Mouse (Mus musculus) hindbrain, embryonic 16.5 days (tissue): ENCODE data around the gene Gm3285. TPM values are rescaled to one million over a fixed set of nuclear protein-coding genes. Genes with fewer than 3 reads are reported as not detected.
A peak's percentile ranks its signal among the peaks of the same experiment; 100 is the strongest.

Experiments used
- ATAC-seq: fragments of 200-750 bp; cut with Nextera tagmentation; 2 replicates; pipeline ENCODE4 v1.8.0; 2017; ENCODE audit warnings: moderate TSS enrichment, moderate library complexity
- H3K27ac ChIP-seq: fragments of 300-500 bp; sonication (generic); 2 replicates; pipeline ENCODE4 v1.5.1; 2014; ENCODE audit warnings: low read depth, mild to moderate bottlenecking, control low read depth, low read length, moderate library complexity
- H3K27me3 ChIP-seq: fragments of 300-500 bp; sonication (generic); replicated peaks from 2 replicates; pipeline ENCODE4 v1.6.1; 2014; ENCODE audit warnings: low read length; ENCODE audit not compliant: control insufficient read depth, insufficient read depth
- H3K36me3 ChIP-seq: fragments of 300-500 bp; sonication (generic); 2 replicates; pipeline ENCODE4 v1.6.1; 2014; ENCODE audit warnings: mild to moderate bottlenecking, low read length, moderate library complexity, mixed read lengths; ENCODE audit not compliant: control insufficient read depth, insufficient read depth
- H3K4me1 ChIP-seq: fragments of 300-500 bp; sonication (generic); 2 replicates; pipeline ENCODE4 v1.6.1; 2014; ENCODE audit warnings: low read depth, low read length; ENCODE audit not compliant: control insufficient read depth, insufficient read depth
- H3K4me2 ChIP-seq: fragments of 300-500 bp; sonication (generic); 2 replicates; pipeline ENCODE4 v1.6.1; 2014; ENCODE audit warnings: mild to moderate bottlenecking, low read length, control low read depth, moderate library complexity
- H3K4me3 ChIP-seq: fragments of 300-500 bp; sonication (generic); 2 replicates; pipeline ENCODE4 v1.5.1; 2014; ENCODE audit warnings: mild to moderate bottlenecking, low read length, control low read depth, moderate library complexity
- H3K9ac ChIP-seq: fragments of 300-500 bp; sonication (generic); 2 replicates; pipeline ENCODE4 v1.6.1; 2014; ENCODE audit warnings: low read depth, mild to moderate bottlenecking, control low read depth, low read length, moderate library complexity
- H3K9me3 ChIP-seq: fragments of 300-500 bp; sonication (generic); 2 replicates; pipeline ENCODE4 v1.6.1; 2014; ENCODE audit warnings: mild to moderate bottlenecking, low read length, moderate library complexity; ENCODE audit not compliant: control insufficient read depth
- WGBS: fragments of 180-500 bp; shearing (Covaris S2); extraction: QIAGEN DNeasy Blood & Tissue Kit; methylation state at CpG from one replicate; pipeline ENCODE4 v1.1.7; 2014; 5-methylcytosine and 5-hydroxymethylcytosine counted together
- polyA plus RNA-seq: library from polyadenylated mRNA; unstranded; fragments of >200 nt; fragmentation: Nextera tagmentation; extraction: Ambion mirVana; gene quantifications from 2 replicates; pipeline ENCODE4 v1.2.1, GENCODE M21; 2015

The Gm3285 gene
- polyA plus RNA-seq, 1 experiment from 2014 or later: not detected

- 95% methylated on average over 5 of the region's 5 CpGs for WGBS
- H3K27me3 ChIP-seq: no peaks in the 10 kb centered on the region
- H3K9me3 ChIP-seq: no peaks in the 10 kb centered on the region
- H3K9ac ChIP-seq: no peak overlapping the region
- no peak overlapping the region for H3K4me3 ChIP-seq
- H3K4me1 ChIP-seq: no peaks in the 10 kb centered on the region
- no peak overlapping the region for H3K27ac ChIP-seq
- no peaks in the 10 kb centered on the region for H3K36me3 ChIP-seq
- no peak for ATAC-seq
- no peak overlapping the region for H3K4me2 ChIP-seq
Measured at GRCm38 (mm10) chr10:77882553-77882952, 20.8 kb downstream of the Gm3285 start.

- no peak overlapping the region for H3K27ac ChIP-seq
- H3K4me1 ChIP-seq: no peaks in the 10 kb centered on the region
- H3K4me3 ChIP-seq: no peak overlapping the region
- no peak for ATAC-seq
- 58% methylated on average over 12 of the region's 12 CpGs for WGBS
- no peaks in the 10 kb centered on the region for H3K36me3 ChIP-seq
- no peak overlapping the region for H3K4me2 ChIP-seq
- H3K9ac ChIP-seq: no peak overlapping the region
- H3K27me3 ChIP-seq: no peaks in the 10 kb centered on the region
- no peaks in the 10 kb centered on the region; the same call in 1 of the 2 replicates for H3K9me3 ChIP-seq
Measured at GRCm38 (mm10) chr10:77886007-77886747, 24.4 kb downstream of the Gm3285 start.

GRCm38 (mm10) chr10:77890987-77891565, 29.3 kb downstream of the Gm3285 start:
- H3K4me3 ChIP-seq: no peak overlapping the region
- H3K36me3 ChIP-seq: no peaks in the 10 kb centered on the region
- H3K27ac ChIP-seq: no peak overlapping the region
- 0 out of 2 replicates have a peak, but pooled peaks have one; percentile 30 for ATAC-seq
- H3K9me3 ChIP-seq: no peaks in the 10 kb centered on the region; the same call in 1 of the 2 replicates
- WGBS: 83% methylated on average over 8 of the region's 8 CpGs
- H3K9ac ChIP-seq: no peak overlapping the region
- no peak overlapping the region for H3K4me2 ChIP-seq
- no peaks in the 10 kb centered on the region for H3K27me3 ChIP-seq
- H3K4me1 ChIP-seq: no peaks in the 10 kb centered on the region

- H3K27ac ChIP-seq: no peak overlapping the region
- no peak for ATAC-seq
- WGBS: 50% methylated on average over 5 of the region's 5 CpGs
Measured at GRCm38 (mm10) chr10:77895562-77895961, 33.8 kb downstream of the Gm3285 start.

GRCm38 (mm10) chr10:77900126-77900525, 38.4 kb downstream of the Gm3285 start:
- H3K27ac ChIP-seq: no peak overlapping the region
- no peak overlapping the region; the same call in 1 of the 2 replicates for H3K9ac ChIP-seq
- no peaks in the 10 kb centered on the region for H3K27me3 ChIP-seq
- no peaks in the 10 kb centered on the region for H3K9me3 ChIP-seq
- WGBS: 77% methylated on average over 7 of the region's 7 CpGs
- no peak for ATAC-seq
- H3K4me1 ChIP-seq: peaks cover 12% of the 10 kb centered on the region; the same call in 1 of the 2 replicates
- H3K4me3 ChIP-seq: no peak overlapping the region
- 0 out of 2 replicates have a peak, but pooled peaks cover 2% of the 10 kb centered on the region for H3K36me3 ChIP-seq
- H3K4me2 ChIP-seq: no peak overlapping the region

More at GRCm38 (mm10) chr10:77895562-77895961, 33.8 kb downstream of the Gm3285 start:
- Histone ChIP-seq H3K27me3 (no peaks in the 10 kb centered on the region), H3K4me1 (peaks cover 4% of the 10 kb centered on the region; the same call in 1 of the 2 replicates), H3K36me3 (0 out of 2 replicates have a peak, but pooled peaks cover 2% of the 10 kb centered on the region), H3K4me3 (no peak overlapping the region), H3K4me2 (no peak overlapping the region), H3K9me3 (no peaks in the 10 kb centered on the region), H3K9ac (no peak overlapping the region)

- Histone ChIP-seq H3K4me1 (peaks cover 12% of the 10 kb centered on the region; the same call in 1 of the 2 replicates), H3K27me3 (no peaks in the 10 kb centered on the region), H3K36me3 (0 out of 2 replicates have a peak, but pooled peaks cover 2% of the 10 kb centered on the region), H3K4me2 (peak overlapping the region; percentile 78), H3K9ac (peak overlapping the region; percentile 76; the same call in 1 of the 2 replicates), H3K9me3 (no peaks in the 10 kb centered on the region), H3K27ac (peak overlapping the region; percentile 61; the same call in 1 of the 2 replicates), H3K4me3 (peak overlapping the region; percentile 60)
- no peak for ATAC-seq
- 78% methylated on average over 27 of the region's 27 CpGs for WGBS
Measured at GRCm38 (mm10) chr10:77900903-77901818, 39.4 kb downstream of the Gm3285 start.

- Histone ChIP-seq H3K36me3 (0 out of 2 replicates have a peak, but pooled peaks cover 2% of the 10 kb centered on the region), H3K9me3 (no peaks in the 10 kb centered on the region), H3K27ac (peak overlapping the region; percentile 61), H3K4me3 (peak overlapping the region; percentile 60), H3K4me1 (peaks cover 12% of the 10 kb centered on the region; the same call in 1 of the 2 replicates), H3K4me2 (peak overlapping the region; percentile 78), H3K9ac (peak overlapping the region; percentile 76), H3K27me3 (no peaks in the 10 kb centered on the region)
- ATAC-seq: peak; percentile 37
- WGBS: 2% methylated on average over 14 of the region's 14 CpGs
Measured at GRCm38 (mm10) chr10:77901871-77902210, 40.1 kb downstream of the Gm3285 start.

- Histone ChIP-seq H3K4me3 (peak within 1 kb of the TSS; percentile 60), H3K9ac (peak within 1 kb of the TSS; percentile 76), H3K36me3 (0 out of 2 replicates have a peak, but pooled peaks cover 2% of the 10 kb centered on the region), H3K4me2 (peak within 1 kb of the TSS; percentile 78), H3K27ac (peak within 1 kb of the TSS; percentile 61), H3K4me1 (peaks cover 12% of the 10 kb centered on the region; the same call in 1 of the 2 replicates), H3K9me3 (no peaks in the 10 kb centered on the region), H3K27me3 (no peaks in the 10 kb centered on the region)
- WGBS: 2% methylated on average over 33 of the region's 46 CpGs
- peak; percentile 82 for ATAC-seq
Measured at GRCm38 (mm10) chr10:77902211-77902893, 40.6 kb downstream of the Gm3285 start, which contains the start of gene Lrrc3. Lrrc3 (minus strand) TSS chr10:77902536.
